Mouse (Mus musculus) ES-Bruce4 (cell line): ENCODE data around the gene Apom.

ENCODE experiments used
- CTCF ChIP-seq: IDR thresholded peaks from one replicate; pipeline ENCODE4 v1.8.1; 2011; ENCODE audit warnings: low read depth, low read length
- POLR2A ChIP-seq: IDR thresholded peaks from one replicate; pipeline ENCODE4 v1.8.1; 2011; ENCODE audit warnings: low read length; ENCODE audit not compliant: insufficient read depth

GRCm38 (mm10) chr17:35125578-35125977, 6.3 kb downstream of the Apom start:
- TF ChIP-seq POLR2A (no peak), CTCF (no peak)
